Mouse (Mus musculus): ENCODE measurements around the gene Gpr65. TPM values are rescaled to one million over a fixed set of nuclear protein-coding genes. Genes with fewer than 3 reads are reported as not detected.

Gene Gpr65
- polyA plus RNA-seq, 1 experiment from 2014 or later = 2.0 TPM

DNA sequence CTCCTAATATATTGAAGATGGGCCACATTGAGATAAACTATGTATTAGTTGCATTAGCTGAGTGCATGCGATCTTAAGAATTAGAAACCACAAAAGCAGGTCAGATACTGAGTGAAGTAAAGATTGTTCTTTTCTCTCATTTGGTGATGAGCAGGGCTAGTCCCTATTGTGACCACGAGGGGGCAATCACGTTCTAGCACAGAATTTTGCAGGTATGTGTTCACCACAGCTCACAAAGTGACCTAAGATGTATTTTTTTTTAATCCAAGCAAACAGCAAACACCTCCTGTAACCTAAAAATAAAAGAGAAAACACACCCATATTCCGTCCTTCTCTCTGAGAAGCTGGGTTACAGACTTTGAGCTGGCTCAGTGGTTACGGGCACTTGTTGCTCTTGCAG lies 12.1 kb downstream of the Gpr65 start:
- Histone ChIP-seq H3K4me2 (ENCODE audit: low read length) (no peak overlapping the region), H3K4me3 (replicated peaks; ENCODE audit: low read depth, low read length) (no peak overlapping the region), H3K9ac (ENCODE audit: low read depth, low read length) (no peak overlapping the region), H3K9me3 (replicated peaks; ENCODE audit: low read length) (no peaks in the 10 kb centered on the region), H3K4me1 (replicated peaks; ENCODE audit: insufficient read depth, low read length) (no peaks in the 10 kb centered on the region), H3K27me3 (ENCODE audit: insufficient read depth, low read length) (no peaks in the 10 kb centered on the region), H3K27ac (no peak overlapping the region), H3K36me3 (ENCODE audit: insufficient read depth, low read length) (no peaks in the 10 kb centered on the region)
- WGBS = 29% methylated on average over 5 of the region's 5 CpGs
- DNase-seq (ENCODE audit: low spot score) = peak; percentile 72
- no peak for ATAC-seq (replicated peaks; ENCODE audit: low FRiP score, low read depth)
- peak; percentile 90 for TF ChIP-seq CTCF (IDR thresholded peaks at IDR 0.05; ENCODE audit: low read depth)

DNA sequence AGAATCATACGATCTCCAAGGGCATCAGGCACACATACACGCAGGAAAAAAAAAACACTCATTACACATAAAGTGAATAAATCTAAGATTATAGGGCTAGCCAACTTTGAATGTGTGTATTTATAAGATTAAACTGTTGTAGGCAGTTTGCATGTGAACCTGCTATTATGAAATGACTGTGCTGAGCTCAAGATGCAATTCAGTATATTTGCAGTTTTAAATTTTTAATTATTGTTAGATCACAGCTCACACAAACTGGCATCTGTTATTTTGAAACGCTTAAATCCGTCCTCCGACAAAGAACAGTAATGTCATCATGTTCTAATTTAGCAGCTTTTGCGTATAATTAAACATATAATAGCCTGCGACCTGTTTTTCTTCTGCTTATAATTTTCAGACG lies 12.6 kb downstream of the Gpr65 start:
- H3K9me3 ChIP-seq (replicated peaks; ENCODE audit: low read length) = no peaks in the 10 kb centered on the region
- no peaks in the 10 kb centered on the region for H3K36me3 ChIP-seq (ENCODE audit: insufficient read depth, low read length)
- TF ChIP-seq CTCF (IDR thresholded peaks at IDR 0.05; ENCODE audit: low read depth) = no peak
- no peak overlapping the region for H3K4me2 ChIP-seq (ENCODE audit: low read length)
- H3K27ac ChIP-seq = no peak overlapping the region
- 78% methylated on average over 8 of the region's 8 CpGs for WGBS
- H3K4me1 ChIP-seq (replicated peaks; ENCODE audit: insufficient read depth, low read length) = no peaks in the 10 kb centered on the region
- no peaks in the 10 kb centered on the region for H3K27me3 ChIP-seq (ENCODE audit: insufficient read depth, low read length)
- no peak overlapping the region for H3K4me3 ChIP-seq (replicated peaks; ENCODE audit: low read depth, low read length)
- ATAC-seq (replicated peaks; ENCODE audit: low FRiP score, low read depth) (no peak), DNase-seq (ENCODE audit: low spot score) (no peak)
- H3K9ac ChIP-seq (ENCODE audit: low read depth, low read length) = no peak overlapping the region

DNA sequence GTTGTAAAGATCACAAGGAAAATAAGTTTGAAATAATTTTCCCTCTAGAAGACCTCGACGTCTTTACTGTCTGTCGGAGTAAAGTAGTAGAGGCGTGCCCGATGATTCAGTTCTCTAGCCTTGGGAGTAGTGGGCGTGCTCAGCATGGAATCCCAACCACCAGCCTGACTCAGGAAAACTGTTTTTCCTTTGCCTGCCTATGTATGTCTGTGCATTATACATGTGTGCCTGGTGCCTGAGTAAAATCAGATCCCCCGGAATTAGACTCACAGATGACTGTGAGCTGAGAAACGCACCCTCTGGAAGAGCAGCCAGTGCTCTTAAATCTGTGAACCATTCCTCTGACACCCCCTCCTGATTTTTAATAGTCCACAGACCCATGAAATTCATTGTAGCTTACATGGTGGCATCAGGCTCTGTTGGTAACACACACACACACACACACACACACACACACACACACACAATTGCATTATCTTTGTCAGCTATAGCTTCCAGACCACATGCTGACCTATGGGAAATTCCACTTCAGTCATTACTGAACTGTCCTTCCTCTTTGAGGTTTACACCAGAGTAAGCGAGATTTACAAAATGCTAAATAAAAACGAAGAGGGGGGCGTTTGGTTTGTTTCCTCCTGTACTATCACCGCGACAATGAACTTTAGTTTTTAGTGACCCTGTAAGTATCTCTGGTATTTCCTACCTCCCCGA lies 14.5 kb downstream of the Gpr65 start:
- no peak overlapping the region for H3K4me2 ChIP-seq (ENCODE audit: low read length)
- WGBS = 74% methylated on average over 14 of the region's 14 CpGs

DNA sequence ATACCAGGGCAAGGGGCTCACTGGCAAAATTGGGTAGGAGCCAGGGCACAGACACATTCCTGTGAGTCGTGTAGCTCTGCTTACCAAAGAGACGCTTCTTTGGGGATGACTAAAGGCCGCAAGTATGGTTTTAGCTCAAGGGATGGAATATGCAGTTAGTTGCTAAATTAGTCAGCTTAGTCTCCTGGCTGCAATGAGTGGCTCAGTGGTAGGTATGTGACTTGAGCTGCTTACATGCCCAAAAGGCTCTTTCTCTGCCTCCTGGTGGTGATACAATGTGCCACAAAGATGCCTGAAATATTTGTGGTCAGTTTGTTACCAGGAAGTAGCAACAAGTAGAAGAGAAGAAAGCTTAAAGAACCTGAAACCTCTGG lies 15.0 kb downstream of the Gpr65 start:
- H3K4me1 ChIP-seq (replicated peaks; ENCODE audit: insufficient read depth, low read length) = no peaks in the 10 kb centered on the region
- ATAC-seq (replicated peaks; ENCODE audit: low FRiP score, low read depth) (no peak), DNase-seq (ENCODE audit: low spot score) (no peak)
- H3K9me3 ChIP-seq (replicated peaks; ENCODE audit: low read length) = no peaks in the 10 kb centered on the region
- no peaks in the 10 kb centered on the region for H3K36me3 ChIP-seq (ENCODE audit: insufficient read depth, low read length)
- no peak overlapping the region for H3K4me3 ChIP-seq (replicated peaks; ENCODE audit: low read depth, low read length)
- peak; percentile 42; the same call in 1 of the 2 replicates for TF ChIP-seq CTCF (IDR thresholded peaks at IDR 0.05; ENCODE audit: low read depth)
- no peak overlapping the region for H3K27ac ChIP-seq
- H3K27me3 ChIP-seq (ENCODE audit: insufficient read depth, low read length) = no peaks in the 10 kb centered on the region
- H3K9ac ChIP-seq (ENCODE audit: low read depth, low read length) = no peak overlapping the region
- no peak overlapping the region for H3K4me2 ChIP-seq (ENCODE audit: low read length)
- 67% methylated on average over 3 of the region's 3 CpGs for WGBS

More for the DNA sequence above, 14.5 kb downstream of the Gpr65 start:
- ATAC-seq (replicated peaks; ENCODE audit: low FRiP score, low read depth) = no peak
- Histone ChIP-seq H3K4me3 (replicated peaks; ENCODE audit: low read depth, low read length) (no peak overlapping the region), H3K9me3 (replicated peaks; ENCODE audit: low read length) (no peaks in the 10 kb centered on the region), H3K4me1 (replicated peaks; ENCODE audit: insufficient read depth, low read length) (no peaks in the 10 kb centered on the region), H3K36me3 (ENCODE audit: insufficient read depth, low read length) (no peaks in the 10 kb centered on the region), H3K27me3 (ENCODE audit: insufficient read depth, low read length) (no peaks in the 10 kb centered on the region), H3K9ac (ENCODE audit: low read depth, low read length) (no peak overlapping the region), H3K27ac (no peak overlapping the region)
- DNase-seq (ENCODE audit: low spot score) = no peak
- TF ChIP-seq CTCF (IDR thresholded peaks at IDR 0.05; ENCODE audit: low read depth) = no peak

DNA sequence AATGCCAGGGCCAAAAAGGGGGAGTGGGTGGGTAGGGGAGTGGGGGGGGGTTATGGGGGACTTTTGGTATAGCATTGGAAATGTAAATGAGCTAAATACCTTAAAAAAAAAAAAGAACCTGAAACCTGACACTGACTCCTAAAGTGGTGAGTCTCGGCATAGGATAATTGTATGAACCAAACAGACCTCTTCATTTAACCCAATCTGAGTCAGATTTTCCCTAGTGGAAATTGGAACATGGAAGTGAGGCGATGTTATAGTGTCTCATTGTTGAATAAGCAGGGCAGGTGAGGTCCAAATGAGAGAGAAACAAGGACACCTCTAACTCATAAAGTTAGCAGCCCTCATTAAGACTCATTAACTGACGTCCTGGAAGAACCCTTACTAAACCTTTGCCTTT lies 16.0 kb downstream of the Gpr65 start:
- TF ChIP-seq CTCF (IDR thresholded peaks at IDR 0.05; ENCODE audit: low read depth) = no peak
- Histone ChIP-seq H3K9me3 (replicated peaks; ENCODE audit: low read length) (no peaks in the 10 kb centered on the region), H3K4me3 (replicated peaks; ENCODE audit: low read depth, low read length) (no peak overlapping the region), H3K27me3 (ENCODE audit: insufficient read depth, low read length) (no peaks in the 10 kb centered on the region), H3K36me3 (ENCODE audit: insufficient read depth, low read length) (no peaks in the 10 kb centered on the region), H3K4me2 (ENCODE audit: low read length) (no peak overlapping the region), H3K9ac (ENCODE audit: low read depth, low read length) (no peak overlapping the region), H3K27ac (no peak overlapping the region), H3K4me1 (replicated peaks; ENCODE audit: insufficient read depth, low read length) (no peaks in the 10 kb centered on the region)
- 75% methylated on average over 3 of the region's 3 CpGs for WGBS
- DNase-seq (ENCODE audit: low spot score) (no peak), ATAC-seq (replicated peaks; ENCODE audit: low FRiP score, low read depth) (no peak)

DNA sequence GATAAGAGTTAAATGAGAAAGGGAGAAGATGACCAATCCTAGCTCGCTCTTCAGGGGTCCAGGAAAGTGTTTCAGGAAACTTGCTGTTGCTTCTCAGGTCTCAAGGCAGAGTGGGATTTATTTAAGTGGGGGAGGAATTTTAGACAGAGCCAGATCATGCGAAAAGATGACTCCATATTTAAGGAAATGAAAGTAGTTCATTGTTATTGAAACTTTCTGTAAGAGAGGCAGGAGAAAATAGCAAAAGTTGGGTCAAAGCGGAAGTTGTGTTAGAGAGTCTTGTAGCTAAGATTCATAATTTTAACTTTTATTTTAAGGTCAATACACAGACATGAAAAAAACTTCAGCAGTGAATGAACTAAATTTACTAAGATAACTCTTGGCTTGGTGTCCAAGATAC lies 22.0 kb downstream of the Gpr65 start:
- ATAC-seq (replicated peaks; ENCODE audit: low FRiP score, low read depth) = no peak
- Histone ChIP-seq H3K9me3 (replicated peaks; ENCODE audit: low read length) (no peaks in the 10 kb centered on the region), H3K9ac (ENCODE audit: low read depth, low read length) (no peak overlapping the region), H3K36me3 (ENCODE audit: insufficient read depth, low read length) (no peaks in the 10 kb centered on the region), H3K4me1 (replicated peaks; ENCODE audit: insufficient read depth, low read length) (no peaks in the 10 kb centered on the region), H3K27ac (no peak overlapping the region), H3K27me3 (ENCODE audit: insufficient read depth, low read length) (no peaks in the 10 kb centered on the region), H3K4me3 (replicated peaks; ENCODE audit: low read depth, low read length) (no peak overlapping the region), H3K4me2 (ENCODE audit: low read length) (no peak overlapping the region)
- WGBS = 79% methylated on average over 3 of the region's 3 CpGs
- DNase-seq (ENCODE audit: low spot score) = no peak
- TF ChIP-seq CTCF (IDR thresholded peaks at IDR 0.05; ENCODE audit: low read depth) = no peak

DNA sequence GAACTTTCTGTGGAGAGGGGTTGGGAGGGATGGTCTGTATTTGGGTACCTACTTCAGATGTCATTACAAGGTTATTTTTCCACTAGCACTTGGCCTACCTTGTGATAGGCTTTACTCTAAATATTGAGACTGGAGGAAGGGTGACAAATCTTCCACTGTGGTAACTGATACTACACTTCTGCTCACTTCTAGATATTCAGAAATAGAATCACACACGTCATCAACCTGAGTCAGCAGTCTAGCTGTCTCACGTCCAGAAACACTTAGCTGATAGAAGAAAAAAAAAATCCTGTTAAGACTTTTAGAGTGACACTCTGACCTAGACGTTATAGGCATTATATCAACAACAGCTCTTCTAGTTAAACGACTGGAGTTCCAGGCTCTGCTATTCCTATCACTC lies 23.8 kb downstream of the Gpr65 start:
- ATAC-seq (replicated peaks; ENCODE audit: low FRiP score, low read depth) = no peak
- WGBS = 48% methylated on average over 4 of the region's 4 CpGs
- Histone ChIP-seq H3K4me1 (replicated peaks; ENCODE audit: insufficient read depth, low read length) (no peaks in the 10 kb centered on the region), H3K4me2 (ENCODE audit: low read length) (no peak overlapping the region), H3K4me3 (replicated peaks; ENCODE audit: low read depth, low read length) (no peak overlapping the region), H3K9me3 (replicated peaks; ENCODE audit: low read length) (no peaks in the 10 kb centered on the region), H3K9ac (ENCODE audit: low read depth, low read length) (no peak overlapping the region), H3K27ac (no peak overlapping the region), H3K27me3 (ENCODE audit: insufficient read depth, low read length) (no peaks in the 10 kb centered on the region), H3K36me3 (ENCODE audit: insufficient read depth, low read length) (no peaks in the 10 kb centered on the region)
- no peak for DNase-seq (ENCODE audit: low spot score)
- no peak for TF ChIP-seq CTCF (IDR thresholded peaks at IDR 0.05; ENCODE audit: low read depth)
